Mouse (Mus musculus) E14TG2a.4 (cell line): ENCODE data around the gene Smyd3.
A peak's percentile ranks its signal among the peaks of the same experiment; 100 is the strongest.

Experiments used
- H3K27me3 ChIP-seq: 2 replicates; pipeline ENCODE4 v1.6.1; 2014; ENCODE audit warnings: low read length, control low read depth; ENCODE audit not compliant: insufficient read depth
- H3K36me3 ChIP-seq: 2 replicates; pipeline ENCODE4 v1.6.1; 2014; ENCODE audit warnings: low read length, control low read depth; ENCODE audit not compliant: insufficient read depth
- H3K4me1 ChIP-seq: replicated peaks from 2 replicates; pipeline ENCODE4 v1.6.1; 2014; ENCODE audit warnings: low read depth, low read length, control low read depth
- H3K4me3 ChIP-seq: replicated peaks from 2 replicates; pipeline ENCODE4 v1.5.1; 2014; ENCODE audit warnings: mild to moderate bottlenecking, low read length
- H3K9me3 ChIP-seq: 2 replicates; pipeline ENCODE4 v1.6.1; 2014; ENCODE audit warnings: low read length, control low read depth
- CTCF ChIP-seq: conservative IDR thresholded peaks from 2 replicates; pipeline ENCODE4 v1.5.1; 2014; ENCODE audit warnings: low read length
- NANOG ChIP-seq: IDR thresholded peaks from 2 replicates; pipeline ENCODE4 v1.6.1; 2014; ENCODE audit warnings: borderline replicate concordance, low read length, mixed read lengths
- POU5F1 ChIP-seq: IDR thresholded peaks from 2 replicates; pipeline ENCODE4 v1.6.1; 2014; ENCODE audit warnings: low read length, borderline replicate concordance

The Smyd3 gene

GRCm38 (mm10) chr1:179502565-179502964 is 15.3 kb downstream of the Smyd3 start:
- peaks cover 22% of the 10 kb centered on the region for H3K36me3 ChIP-seq
- H3K4me3 ChIP-seq, result no peak overlapping the region
- H3K27me3 ChIP-seq, result no peaks in the 10 kb centered on the region
- no peak for TF ChIP-seq POU5F1
- peak; percentile 94 for TF ChIP-seq CTCF
- no peaks in the 10 kb centered on the region for H3K9me3 ChIP-seq
- H3K4me1 ChIP-seq, result peaks cover 40% of the 10 kb centered on the region

- TF ChIP-seq POU5F1 (no peak), NANOG (no peak), CTCF (no peak)
- H3K9me3 ChIP-seq, result no peaks in the 10 kb centered on the region
- no peak overlapping the region for H3K4me3 ChIP-seq
- peaks cover 12% of the 10 kb centered on the region for H3K36me3 ChIP-seq
- peaks cover 20% of the 10 kb centered on the region for H3K4me1 ChIP-seq
- no peaks in the 10 kb centered on the region for H3K27me3 ChIP-seq
These were observed 18.6 kb downstream of the Smyd3 start for GRCm38 (mm10) chr1:179499257-179499656.

- Histone ChIP-seq H3K4me3 (no peak overlapping the region), H3K27me3 (no peaks in the 10 kb centered on the region), H3K9me3 (no peaks in the 10 kb centered on the region), H3K4me1 (peaks cover 12% of the 10 kb centered on the region), H3K36me3 (0 out of 2 replicates have a peak, but pooled peaks cover 8% of the 10 kb centered on the region)
- no peak for TF ChIP-seq POU5F1
- no peak for TF ChIP-seq CTCF
These were observed 24.9 kb downstream of the Smyd3 start for GRCm38 (mm10) chr1:179492908-179493307.

- Histone ChIP-seq H3K4me3 (no peak overlapping the region), H3K9me3 (no peaks in the 10 kb centered on the region), H3K36me3 (0 out of 2 replicates have a peak, but pooled peaks cover 8% of the 10 kb centered on the region), H3K4me1 (peaks cover 49% of the 10 kb centered on the region), H3K27me3 (no peaks in the 10 kb centered on the region)
- TF ChIP-seq NANOG, result no peak
- TF ChIP-seq CTCF, result no peak
These were observed 29.3 kb downstream of the Smyd3 start for GRCm38 (mm10) chr1:179488520-179488919.

- Histone ChIP-seq H3K36me3 (0 out of 2 replicates have a peak, but pooled peaks cover 8% of the 10 kb centered on the region), H3K4me3 (no peak overlapping the region), H3K27me3 (no peaks in the 10 kb centered on the region), H3K9me3 (no peaks in the 10 kb centered on the region), H3K4me1 (peaks cover 49% of the 10 kb centered on the region)
- no peak for TF ChIP-seq CTCF
- TF ChIP-seq POU5F1, result no peak
- TF ChIP-seq NANOG, result no peak
These were observed 29.9 kb downstream of the Smyd3 start for GRCm38 (mm10) chr1:179487990-179488389.

GRCm38 (mm10) chr1:179487238-179487637 is 30.6 kb downstream of the Smyd3 start:
- H3K4me3 ChIP-seq, result no peak overlapping the region
- 0 out of 2 replicates have a peak, but pooled peaks cover 5% of the 10 kb centered on the region for H3K36me3 ChIP-seq
- TF ChIP-seq CTCF, result no peak
- TF ChIP-seq POU5F1, result no peak
- no peak for TF ChIP-seq NANOG
- H3K27me3 ChIP-seq, result no peaks in the 10 kb centered on the region
- H3K4me1 ChIP-seq, result peaks cover 49% of the 10 kb centered on the region
- no peaks in the 10 kb centered on the region for H3K9me3 ChIP-seq

- Histone ChIP-seq H3K27me3 (no peaks in the 10 kb centered on the region), H3K9me3 (no peaks in the 10 kb centered on the region), H3K4me1 (peaks cover 53% of the 10 kb centered on the region), H3K4me3 (no peak overlapping the region), H3K36me3 (0 out of 2 replicates have a peak, but pooled peaks cover 2% of the 10 kb centered on the region)
- TF ChIP-seq POU5F1 (no peak), CTCF (no peak), NANOG (no peak)
These were observed 31.9 kb downstream of the Smyd3 start for GRCm38 (mm10) chr1:179485784-179486540.

- H3K4me3 ChIP-seq, result no peak overlapping the region
- TF ChIP-seq NANOG (no peak), POU5F1 (no peak), CTCF (no peak)
- no peaks in the 10 kb centered on the region for H3K9me3 ChIP-seq
- no peaks in the 10 kb centered on the region for H3K27me3 ChIP-seq
- 0 out of 2 replicates have a peak, but pooled peaks cover 3% of the 10 kb centered on the region for H3K36me3 ChIP-seq
- peaks cover 34% of the 10 kb centered on the region for H3K4me1 ChIP-seq
These were observed 37.0 kb downstream of the Smyd3 start for GRCm38 (mm10) chr1:179480862-179481261.
